Mouse (Mus musculus) liver, embryonic 14.5 days (tissue): ENCODE data around the gene Zfp664. TPM values are rescaled to one million over a fixed set of nuclear protein-coding genes. Genes with fewer than 3 reads are reported as not detected.

ENCODE experiments used
- ATAC-seq: fragments of 200-750 bp; cut with Nextera tagmentation; 2 replicates; pipeline ENCODE4 v1.8.0; 2017; ENCODE audit warnings: moderate number of reproducible peaks, mild to moderate bottlenecking, moderate library complexity; ENCODE audit not compliant: insufficient read depth
- DNase-seq, 3 experiments: peaks; one replicate each; pipeline ENCODE4 v3.0.0-alpha.2; 2012 to 2013; ENCODE audit warnings: low read depth in 3 of 3, low spot score in 3 of 3
- H3K27ac ChIP-seq: fragments of 300-500 bp; sonication (generic); 2 replicates; pipeline ENCODE4 v1.5.1; 2014; ENCODE audit warnings: moderate library complexity, mild to moderate bottlenecking, control low read depth, inconsistent platforms
- H3K27me3 ChIP-seq: fragments of 300-500 bp; sonication (generic); 2 replicates; pipeline ENCODE4 v1.6.1; 2014; ENCODE audit warnings: mild to moderate bottlenecking, low read length, moderate library complexity; ENCODE audit not compliant: control insufficient read depth, insufficient read depth
- H3K36me3 ChIP-seq: fragments of 300-500 bp; sonication (generic); replicated peaks from 2 replicates; pipeline ENCODE4 v1.6.1; 2014; ENCODE audit warnings: low read depth; ENCODE audit not compliant: control insufficient read depth, insufficient read depth
- H3K4me1 ChIP-seq, 2 experiments: fragments of 200-500 bp in 1 of 2; fragments of 300-500 bp in 1 of 2; sonication (generic) in 1 of 2; replicated peaks; 2 replicates each; pipeline ENCODE4 v1.6.1; 2012 to 2014; ENCODE audit warnings: antibody characterized with exemption in 1 of 2, inconsistent platforms in 1 of 2, low read length in 1 of 2; ENCODE audit not compliant: control insufficient read depth in 2 of 2, insufficient read depth in 2 of 2
- H3K4me2 ChIP-seq: fragments of 300-500 bp; sonication (generic); 2 replicates; pipeline ENCODE4 v1.6.1; 2014; ENCODE audit warnings: low read depth, mild to moderate bottlenecking, control low read depth, moderate library complexity
- H3K4me3 ChIP-seq, 2 experiments: fragments of 200-500 bp in 1 of 2; fragments of 300-500 bp in 1 of 2; sonication (generic) in 1 of 2; 2 replicates each; pipeline ENCODE4 v1.5.1; 2012 to 2014; ENCODE audit warnings: low read depth in 2 of 2, low read length in 2 of 2, mild to moderate bottlenecking in 2 of 2, control low read depth in 1 of 2, inconsistent platforms in 1 of 2, moderate library complexity in 1 of 2; ENCODE audit not compliant: insufficient read depth in 1 of 2
- H3K9ac ChIP-seq: fragments of 300-500 bp; sonication (generic); replicated peaks from 2 replicates; pipeline ENCODE4 v1.6.1; 2014; ENCODE audit warnings: mild to moderate bottlenecking, control low read depth, moderate library complexity
- H3K9me3 ChIP-seq: fragments of 300-500 bp; sonication (generic); 2 replicates; pipeline ENCODE4 v1.6.1; 2016; ENCODE audit warnings: low read length, mixed read lengths; ENCODE audit not compliant: control insufficient read depth
- CTCF ChIP-seq: IDR thresholded peaks from 2 replicates; pipeline ENCODE4 v1.5.1; 2016; ENCODE audit warnings: antibody characterized with exemption, low read depth, control low read depth
- EP300 ChIP-seq: IDR thresholded peaks from 2 replicates; pipeline ENCODE4 v1.6.1; 2016; ENCODE audit warnings: antibody characterized with exemption, low read depth
- WGBS: fragments of 180-500 bp; shearing (Covaris S2); extraction: QIAGEN DNeasy Blood & Tissue Kit; methylation state at CpG from one replicate; pipeline ENCODE4 v1.1.7; 2014; ENCODE audit not compliant: insufficient replicate concordance; 5-methylcytosine and 5-hydroxymethylcytosine counted together
- polyA plus RNA-seq, 2 experiments: library from polyadenylated mRNA; depleted of rRNA in 1 of 2; stranded (reverse) in 1 of 2; unstranded in 1 of 2; fragments of >200 nt; fragmentation: Nextera tagmentation in 1 of 2; extraction: Ambion mirVana in 1 of 2; gene quantifications; 2 replicates each; pipeline versions ENCODE4 v1.2.1 to v1.2.3; 2012 to 2014

Zfp664 gene
- polyA plus RNA-seq, 2 experiments = 7.9 to 10.6 TPM

GRCm38 (mm10) chr5:124862871-124863741 lies 615 bp downstream of the Zfp664 start:
- DNase-seq = peak in 1 of 3 experiments; percentile 22
- WGBS = under 1% methylated on average over 82 of the region's 88 CpGs
- peak overlapping the region; percentile 94 for H3K4me2 ChIP-seq
- peaks cover 5 to 8% of the 10 kb centered on the region in 2 experiments for H3K4me1 ChIP-seq
- no peak overlapping the region for H3K27ac ChIP-seq
- H3K9me3 ChIP-seq = no peaks in the 10 kb centered on the region
- H3K4me3 ChIP-seq = peak overlapping the region; percentile 76 to 96
- H3K27me3 ChIP-seq = peaks cover 40% of the 10 kb centered on the region
- TF ChIP-seq CTCF = 0 out of 2 replicates have a peak, but pooled peaks have one; percentile 4
- TF ChIP-seq EP300 = no peak
- H3K9ac ChIP-seq = peak overlapping the region; percentile 88
- H3K36me3 ChIP-seq = no peaks in the 10 kb centered on the region
- peak; percentile 58 for ATAC-seq

GRCm38 (mm10) chr5:124868981-124869380 lies 6.5 kb downstream of the Zfp664 start:
- DNase-seq (no peak), ATAC-seq (no peak)
- H3K4me3 ChIP-seq = no peak overlapping the region
- peaks cover 3% of the 10 kb centered on the region; the same call in 1 of the 2 replicates for H3K36me3 ChIP-seq
- peaks cover 0 to 7% of the 10 kb centered on the region in 2 experiments; a peak in 3 of 4 replicates for H3K4me1 ChIP-seq
- H3K27me3 ChIP-seq = 0 out of 2 replicates have a peak, but pooled peaks cover 2% of the 10 kb centered on the region
- no peaks in the 10 kb centered on the region for H3K9me3 ChIP-seq
- no peak overlapping the region for H3K9ac ChIP-seq
- no peak overlapping the region for H3K4me2 ChIP-seq
- H3K27ac ChIP-seq = no peak overlapping the region
- 36% methylated on average over 4 of the region's 4 CpGs for WGBS
- TF ChIP-seq CTCF (peak; percentile 62), EP300 (no peak)

- H3K4me3 ChIP-seq = no peak overlapping the region
- H3K9ac ChIP-seq = no peak overlapping the region
- H3K4me2 ChIP-seq = no peak overlapping the region
- no peaks in the 10 kb centered on the region for H3K9me3 ChIP-seq
- DNase-seq (no peak), ATAC-seq (no peak)
- no peak overlapping the region for H3K27ac ChIP-seq
- H3K27me3 ChIP-seq = no peaks in the 10 kb centered on the region
- 53% methylated on average over 2 of the region's 2 CpGs for WGBS
- peaks cover 3% of the 10 kb centered on the region; the same call in 1 of the 2 replicates for H3K36me3 ChIP-seq
- H3K4me1 ChIP-seq = peaks cover 0 to 4% of the 10 kb centered on the region in 2 experiments; a peak in 1 of 4 replicates
- no peak for TF ChIP-seq CTCF
- TF ChIP-seq EP300 = no peak
Observed at GRCm38 (mm10) chr5:124872033-124872432, 9.5 kb downstream of the Zfp664 start.

GRCm38 (mm10) chr5:124873096-124873495 lies 10.6 kb downstream of the Zfp664 start:
- Histone ChIP-seq H3K9me3 (no peaks in the 10 kb centered on the region), H3K27me3 (no peaks in the 10 kb centered on the region), H3K4me1 (peaks cover 0 to 5% of the 10 kb centered on the region in 2 experiments; a peak in 1 of 4 replicates), H3K4me2 (no peak overlapping the region), H3K36me3 (peaks cover 3% of the 10 kb centered on the region; the same call in 1 of the 2 replicates), H3K27ac (no peak overlapping the region), H3K9ac (no peak overlapping the region), H3K4me3 (no peak overlapping the region)
- TF ChIP-seq CTCF (no peak), EP300 (no peak)
- WGBS = 48% methylated on average over 3 of the region's 3 CpGs
- ATAC-seq = no peak
- no peak for DNase-seq
